Mouse (Mus musculus): Measurements from ENCODE around the gene Necab3. TPM values are rescaled to one million over a fixed set of nuclear protein-coding genes. Genes with fewer than 3 reads are reported as not detected.

The Necab3 gene
- polyA plus RNA-seq, 1 experiment from 2014 or later: 1.6 TPM

DNA sequence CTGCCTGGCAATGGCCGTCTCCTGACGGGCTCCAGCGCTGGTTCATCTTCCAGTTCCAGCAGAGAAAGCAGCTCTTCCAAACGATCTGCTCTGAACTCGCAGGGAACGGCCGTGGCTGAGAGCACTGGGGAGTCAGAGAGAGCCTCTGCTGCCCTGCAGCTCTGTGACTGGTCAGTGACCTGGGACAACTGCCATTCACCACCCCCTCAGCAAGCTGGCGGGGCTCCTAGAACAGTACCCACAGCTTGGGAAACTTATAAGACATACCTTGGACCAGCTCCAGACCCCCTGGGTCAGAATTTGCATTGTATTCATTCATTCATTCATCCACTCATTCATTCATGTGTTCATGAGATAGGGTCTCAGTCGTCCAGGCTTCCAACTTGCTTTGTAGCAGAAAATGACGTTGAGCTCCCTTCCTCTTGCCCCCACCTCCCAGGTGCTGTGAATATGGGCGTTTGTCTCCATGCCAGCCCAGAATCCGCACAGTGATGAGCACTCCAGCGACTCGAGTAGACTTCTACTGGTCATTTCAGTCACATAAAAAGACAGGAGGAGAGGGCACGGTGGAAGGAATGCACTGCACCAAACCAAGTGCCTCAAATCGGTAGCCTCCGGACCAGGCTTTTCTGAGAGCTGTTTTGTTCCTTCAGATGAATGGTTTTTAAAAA is 26.4 kb upstream of the Necab3 start:
- H3K36me3 ChIP-seq: no peaks in the 10 kb centered on the region; the same call in 1 of the 2 replicates
- DNase-seq (ENCODE audit: low spot score): no peak
- H3K27me3 ChIP-seq (ENCODE audit: insufficient read depth, poor library complexity, severe bottlenecking): no peaks in the 10 kb centered on the region
- no peak overlapping the region for H3K27ac ChIP-seq
- peaks cover 17% of the 10 kb centered on the region for H3K4me1 ChIP-seq
- WGBS: 62% methylated on average over 17 of the region's 17 CpGs
- H3K9me3 ChIP-seq: no peaks in the 10 kb centered on the region
- H3K4me3 ChIP-seq: no peak overlapping the region

- 49% methylated on average over 15 of the region's 15 CpGs for WGBS
- no peak overlapping the region for H3K4me3 ChIP-seq
These were observed 25.5 kb upstream of the Necab3 start for GRCm38 (mm10) chr2:154583906-154584872.

GRCm38 (mm10) chr2:154581421-154581820 is 22.7 kb upstream of the Necab3 start:
- Histone ChIP-seq H3K27me3 (ENCODE audit: insufficient read depth, poor library complexity, severe bottlenecking) (0 out of 2 replicates have a peak, but pooled peaks cover 3% of the 10 kb centered on the region), H3K27ac (no peak overlapping the region), H3K9me3 (no peaks in the 10 kb centered on the region), H3K36me3 (no peaks in the 10 kb centered on the region; the same call in 1 of the 2 replicates), H3K4me3 (no peak overlapping the region), H3K4me1 (peaks cover 21% of the 10 kb centered on the region)
- DNase-seq (ENCODE audit: low spot score): no peak
- 94% methylated on average over 1 of the region's 1 CpGs for WGBS

More at GRCm38 (mm10) chr2:154583906-154584872, 25.5 kb upstream of the Necab3 start:
- H3K9me3 ChIP-seq: no peaks in the 10 kb centered on the region
- DNase-seq (ENCODE audit: low spot score): no peak
- H3K36me3 ChIP-seq: no peaks in the 10 kb centered on the region; the same call in 1 of the 2 replicates
- peaks cover 17% of the 10 kb centered on the region for H3K4me1 ChIP-seq
- H3K27me3 ChIP-seq (ENCODE audit: insufficient read depth, poor library complexity, severe bottlenecking): no peaks in the 10 kb centered on the region
- H3K27ac ChIP-seq: no peak overlapping the region

DNA sequence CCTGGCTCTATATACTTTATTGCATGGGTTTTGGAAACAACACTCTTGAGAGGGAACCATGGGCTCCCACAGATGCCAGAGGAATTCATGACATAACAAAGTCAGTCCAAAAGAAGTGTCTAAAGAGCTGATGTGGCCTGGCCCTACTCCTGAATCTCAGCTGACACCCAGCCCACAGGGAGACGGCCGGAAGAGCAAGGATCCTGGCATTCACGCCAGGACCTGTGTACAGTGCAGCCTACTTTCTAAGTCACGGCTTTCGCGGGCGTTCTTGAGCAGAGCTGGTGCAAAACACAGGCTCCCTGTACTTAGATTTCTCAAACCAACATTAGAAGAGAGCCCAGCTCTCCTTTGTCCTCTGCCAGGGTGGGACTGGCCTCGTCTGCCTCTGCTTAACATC is 21.9 kb upstream of the Necab3 start:
- Histone ChIP-seq H3K4me1 (peaks cover 21% of the 10 kb centered on the region), H3K27me3 (ENCODE audit: insufficient read depth, poor library complexity, severe bottlenecking) (0 out of 2 replicates have a peak, but pooled peaks cover 3% of the 10 kb centered on the region), H3K9me3 (no peaks in the 10 kb centered on the region), H3K27ac (no peak overlapping the region), H3K4me3 (no peak overlapping the region), H3K36me3 (no peaks in the 10 kb centered on the region)
- 67% methylated on average over 8 of the region's 8 CpGs for WGBS
- DNase-seq (ENCODE audit: low spot score): no peak

DNA sequence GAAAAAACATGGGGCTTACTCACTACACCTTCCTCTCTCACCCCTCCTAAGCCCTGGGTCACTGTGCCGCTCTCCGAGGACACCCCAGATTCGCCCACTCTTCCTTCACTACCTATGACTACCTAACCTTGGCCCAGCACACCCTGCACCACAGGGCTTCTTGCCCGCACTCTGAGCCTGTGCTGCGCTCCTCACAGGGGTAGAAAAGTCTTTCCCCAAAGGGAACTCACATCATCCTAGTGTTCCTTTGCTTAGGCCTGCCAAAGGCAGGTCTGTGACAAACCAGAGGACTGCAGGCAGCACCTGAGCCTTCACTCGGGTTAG is 19.0 kb upstream of the Necab3 start:
- Histone ChIP-seq H3K27me3 (ENCODE audit: insufficient read depth, poor library complexity, severe bottlenecking) (0 out of 2 replicates have a peak, but pooled peaks cover 3% of the 10 kb centered on the region), H3K9me3 (no peaks in the 10 kb centered on the region), H3K27ac (no peak overlapping the region), H3K4me1 (0 out of 2 replicates have a peak, but pooled peaks cover 4% of the 10 kb centered on the region), H3K36me3 (no peaks in the 10 kb centered on the region), H3K4me3 (no peak overlapping the region)
- 88% methylated on average over 6 of the region's 6 CpGs for WGBS
- DNase-seq (ENCODE audit: low spot score): no peak

- DNase-seq (ENCODE audit: low spot score): no peak
- Histone ChIP-seq H3K27me3 (ENCODE audit: insufficient read depth, poor library complexity, severe bottlenecking) (0 out of 2 replicates have a peak, but pooled peaks cover 3% of the 10 kb centered on the region), H3K4me3 (no peak overlapping the region), H3K27ac (no peak overlapping the region), H3K4me1 (0 out of 2 replicates have a peak, but pooled peaks cover 4% of the 10 kb centered on the region), H3K36me3 (no peaks in the 10 kb centered on the region), H3K9me3 (no peaks in the 10 kb centered on the region)
- WGBS: 57% methylated on average over 12 of the region's 12 CpGs
These were observed 18.4 kb upstream of the Necab3 start for GRCm38 (mm10) chr2:154576876-154577743.

DNA sequence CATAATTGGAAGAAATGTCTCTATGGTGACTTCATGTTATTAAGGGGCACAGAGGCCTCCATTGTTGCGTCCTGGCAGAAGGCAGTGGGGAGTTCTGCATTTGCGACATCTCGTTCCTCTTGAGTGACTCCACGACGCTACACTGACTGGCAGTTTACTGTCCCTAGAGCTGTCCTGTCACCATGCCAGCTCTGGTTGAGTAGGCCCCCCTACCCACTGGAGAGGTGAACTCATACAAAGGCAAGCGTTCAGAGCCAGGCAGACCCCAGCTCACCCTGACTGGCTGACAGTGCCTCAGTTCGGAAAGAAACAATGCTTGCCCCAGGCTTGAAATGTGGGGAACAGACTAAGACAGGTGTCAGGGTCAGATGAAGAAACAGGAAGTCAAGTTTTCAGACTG is 15.6 kb upstream of the Necab3 start:
- no peaks in the 10 kb centered on the region for H3K36me3 ChIP-seq
- no peak overlapping the region for H3K27ac ChIP-seq
- 75% methylated on average over 7 of the region's 7 CpGs for WGBS
- peaks cover 15% of the 10 kb centered on the region; the same call in 1 of the 2 replicates for H3K4me1 ChIP-seq
- H3K4me3 ChIP-seq: no peak overlapping the region
- no peaks in the 10 kb centered on the region for H3K9me3 ChIP-seq
- no peak for DNase-seq (ENCODE audit: low spot score)
- 0 out of 2 replicates have a peak, but pooled peaks cover 3% of the 10 kb centered on the region for H3K27me3 ChIP-seq (ENCODE audit: insufficient read depth, poor library complexity, severe bottlenecking)

GRCm38 (mm10) chr2:154572996-154573395 is 14.3 kb upstream of the Necab3 start:
- WGBS: 84% methylated on average over 3 of the region's 3 CpGs
- 0 out of 2 replicates have a peak, but pooled peaks cover 3% of the 10 kb centered on the region for H3K27me3 ChIP-seq (ENCODE audit: insufficient read depth, poor library complexity, severe bottlenecking)

GRCm38 (mm10) chr2:154571976-154572375 is 13.3 kb upstream of the Necab3 start:
- Histone ChIP-seq H3K27ac (no peak overlapping the region), H3K36me3 (no peaks in the 10 kb centered on the region), H3K4me1 (peaks cover 29% of the 10 kb centered on the region), H3K4me3 (no peak overlapping the region), H3K27me3 (ENCODE audit: insufficient read depth, poor library complexity, severe bottlenecking) (0 out of 2 replicates have a peak, but pooled peaks cover 2% of the 10 kb centered on the region), H3K9me3 (no peaks in the 10 kb centered on the region)
- WGBS: 82% methylated on average over 8 of the region's 8 CpGs
- no peak for DNase-seq (ENCODE audit: low spot score)

More at GRCm38 (mm10) chr2:154572996-154573395, 14.3 kb upstream of the Necab3 start:
- Histone ChIP-seq H3K4me1 (peaks cover 27% of the 10 kb centered on the region), H3K9me3 (no peaks in the 10 kb centered on the region), H3K4me3 (no peak overlapping the region), H3K27ac (no peak overlapping the region), H3K36me3 (no peaks in the 10 kb centered on the region)
- DNase-seq (ENCODE audit: low spot score): no peak

DNA sequence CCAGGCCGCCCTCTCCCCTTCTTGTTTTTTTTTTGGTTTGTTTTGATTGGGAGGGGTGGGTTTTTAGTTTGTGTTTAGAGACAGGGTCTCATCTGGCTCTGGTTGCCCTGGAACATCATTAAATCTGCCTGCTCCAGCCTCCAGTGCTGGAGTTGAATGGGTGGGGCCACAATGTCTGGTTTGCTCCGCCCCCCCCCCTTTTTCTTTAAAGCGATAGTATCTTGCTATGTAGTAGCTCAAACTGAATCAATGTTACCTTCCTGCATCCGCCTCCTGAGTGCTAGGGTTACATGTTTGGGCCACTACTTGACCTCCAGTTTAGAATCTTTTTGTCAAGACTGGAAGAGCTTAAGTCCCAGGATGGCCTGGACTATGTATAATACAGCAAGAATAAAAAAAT is 12.6 kb upstream of the Necab3 start:
- Histone ChIP-seq H3K4me3 (no peak overlapping the region), H3K27me3 (ENCODE audit: insufficient read depth, poor library complexity, severe bottlenecking) (no peaks in the 10 kb centered on the region), H3K27ac (no peak overlapping the region), H3K9me3 (no peaks in the 10 kb centered on the region), H3K4me1 (peaks cover 36% of the 10 kb centered on the region), H3K36me3 (no peaks in the 10 kb centered on the region)
- 71% methylated on average over 4 of the region's 4 CpGs for WGBS
- DNase-seq (ENCODE audit: low spot score): no peak

DNA sequence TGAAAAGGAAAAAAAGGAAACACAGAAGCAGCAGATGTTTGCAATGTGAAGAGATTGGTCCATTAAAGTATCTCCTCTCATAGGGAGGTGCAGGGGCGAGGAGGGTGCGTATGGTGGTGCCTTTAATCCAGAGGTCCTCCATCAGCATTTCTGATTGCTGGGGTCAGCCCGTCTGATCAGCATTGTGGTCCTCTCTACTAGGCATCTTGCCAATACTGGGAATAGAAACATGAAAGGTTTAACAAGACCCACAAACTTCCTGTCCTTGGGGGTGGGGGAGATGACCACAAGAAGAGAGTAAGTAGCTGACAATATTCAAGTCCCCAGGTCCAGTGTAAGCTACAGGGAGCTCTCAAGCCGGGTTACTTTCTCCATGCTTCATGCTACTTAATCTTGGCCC is 12.0 kb upstream of the Necab3 start:
- 65% methylated on average over 4 of the region's 4 CpGs for WGBS
- Histone ChIP-seq H3K4me1 (peaks cover 42% of the 10 kb centered on the region), H3K36me3 (no peaks in the 10 kb centered on the region), H3K27me3 (ENCODE audit: insufficient read depth, poor library complexity, severe bottlenecking) (no peaks in the 10 kb centered on the region), H3K4me3 (0 out of 2 replicates have a peak overlapping the region, but pooled peaks have one; percentile 85), H3K27ac (no peak overlapping the region), H3K9me3 (no peaks in the 10 kb centered on the region)
- DNase-seq (ENCODE audit: low spot score): no peak

GRCm38 (mm10) chr2:154569836-154570286 is 11.2 kb upstream of the Necab3 start, which contains the start of gene E2f1:
TSS of gene E2f1 (minus strand) at chr2:154569892.
- H3K4me3 ChIP-seq: peak within 1 kb of the TSS; percentile 85
- peak; percentile 99 for DNase-seq (ENCODE audit: low spot score)

More at GRCm38 (mm10) chr2:154569836-154570286, 11.2 kb upstream of the Necab3 start, which contains the start of gene E2f1:
- no peaks in the 10 kb centered on the region for H3K27me3 ChIP-seq (ENCODE audit: insufficient read depth, poor library complexity, severe bottlenecking)
- peak within 1 kb of the TSS; percentile 91 for H3K27ac ChIP-seq
- H3K9me3 ChIP-seq: no peaks in the 10 kb centered on the region
- no peaks in the 10 kb centered on the region for H3K36me3 ChIP-seq
- under 1% methylated on average over 42 of the region's 44 CpGs for WGBS
- peaks cover 47% of the 10 kb centered on the region for H3K4me1 ChIP-seq
